Mouse (Mus musculus) cerebellum, adult 8-10 months (tissue): ENCODE measurements at regions not wholly inside any gene's neighbourhood (a gene's known extent, or its start where the extent isn't known, plus 50 kb on each side); places are given as distances from the start of the nearest gene placed in this dataset.
A peak's percentile ranks its signal among the peaks of the same experiment; 100 is the strongest.

Source experiments
- DNase-seq: peaks from one replicate; pipeline ENCODE4 v3.0.0; 2022

DNA sequence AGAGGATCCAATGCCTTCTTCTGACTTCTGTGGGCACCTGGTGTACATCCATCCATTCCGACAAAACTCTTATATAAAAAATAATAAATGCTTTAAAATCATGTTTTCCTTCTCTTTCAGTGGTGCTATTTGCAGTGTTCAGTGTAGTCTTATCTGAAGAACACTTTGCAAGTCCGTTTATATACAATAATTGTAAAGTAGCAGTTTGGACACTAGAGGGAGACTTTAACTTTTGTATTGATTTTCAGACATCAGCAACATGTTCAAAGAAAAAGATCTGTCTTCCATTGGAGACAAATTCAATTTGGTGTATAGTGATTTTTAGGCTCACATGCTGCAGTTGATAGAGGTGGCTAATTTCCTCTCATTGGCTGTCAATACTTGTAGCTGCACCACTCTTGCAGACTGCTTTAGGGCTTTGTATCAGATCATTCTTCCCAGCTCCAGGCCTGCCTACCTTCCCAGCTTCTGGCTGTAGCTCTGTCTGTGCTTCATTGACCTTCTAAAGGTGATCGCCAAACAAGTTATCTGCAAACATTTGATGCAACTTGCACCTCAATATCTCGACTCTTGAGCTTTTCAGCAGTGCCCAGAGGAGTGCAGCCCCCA, 74.8 kb upstream of the Sult1c1 start:
- DNase-seq: no peak

DNA sequence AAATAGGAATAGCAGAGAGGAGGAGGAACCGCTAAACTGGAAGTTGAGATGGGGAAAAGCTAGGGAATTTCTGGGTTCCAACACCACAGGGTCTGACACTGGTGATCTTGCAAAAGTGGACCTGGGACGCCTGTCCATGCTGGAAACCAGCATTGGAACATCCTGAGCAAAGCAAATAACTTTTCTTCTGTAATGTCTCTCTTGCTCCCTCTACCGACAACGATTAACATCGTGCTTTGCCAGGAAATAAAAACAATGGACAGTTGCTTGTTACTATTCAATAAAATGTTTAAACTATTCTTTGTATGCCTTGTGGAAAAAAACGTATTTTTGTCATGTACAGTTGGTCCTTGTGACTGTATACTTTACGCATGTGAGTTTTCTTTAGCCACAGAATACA, 70.8 kb upstream of the Sult1c1 start:
- peak; percentile 7 for DNase-seq
